Comparison of ENCODE assay signal across 19 mouse cellular contexts in genomic region chr5:63476240-63476973, GRCm38 (mm10).
"Had no signal": no experiment of that assay in that cellular context is flagged by ENCODE, and none has a peak within 500 bp of the region (broad histone marks: within the 10 kb centered on the region; RNA-seq: fewer than 3 reads in every experiment).

No protein-coding gene starts in this region.

- ATAC-seq: midbrain, embryonic 16.5 days had no signal

- DNase-seq: lung, adult 18-20 months; lung, embryonic 14.5 days; lung, postnatal 10 days; lung, postnatal 4 days; midbrain, embryonic 14.5 days; retina, postnatal 1 day; right cerebral cortex, adult 18-20 months; right cerebral cortex, postnatal 25 days; right cerebral cortex, postnatal 4 days; spleen, adult 18-20 months; thymus, adult 18-20 months; thymus, postnatal 14 days; thymus, postnatal 36 days had no signal

- H3K36me3 ChIP-seq: midbrain, embryonic 10.5 days; midbrain, embryonic 12.5 days; neural tube, embryonic 13.5 days; neural tube, embryonic 15.5 days had no signal

- H3K27ac ChIP-seq: midbrain, embryonic 10.5 days; midbrain, embryonic 12.5 days; neural tube, embryonic 13.5 days; neural tube, embryonic 15.5 days had no signal

- H3K9me3 ChIP-seq: midbrain, embryonic 10.5 days; midbrain, embryonic 12.5 days; neural tube, embryonic 13.5 days; neural tube, embryonic 15.5 days had no signal

- H3K4me1 ChIP-seq: midbrain, embryonic 10.5 days; midbrain, embryonic 12.5 days; neural tube, embryonic 13.5 days; neural tube, embryonic 15.5 days had no signal

- H3K4me3 ChIP-seq: midbrain, embryonic 10.5 days; midbrain, embryonic 12.5 days; myocyte; neural tube, embryonic 13.5 days; neural tube, embryonic 15.5 days had no signal

- H3K4me2 ChIP-seq: lung, embryonic 14.5 days; midbrain, embryonic 12.5 days; neural tube, embryonic 13.5 days; neural tube, embryonic 15.5 days had no signal

- H3K9ac ChIP-seq: lung, embryonic 14.5 days; midbrain, embryonic 12.5 days; neural tube, embryonic 13.5 days; neural tube, embryonic 15.5 days had no signal

- H3K27me3 ChIP-seq: midbrain, embryonic 12.5 days; neural tube, embryonic 13.5 days; neural tube, embryonic 15.5 days had no signal
